Mouse (Mus musculus): ENCODE data around the gene Ces1a.
A peak's percentile ranks its signal among the peaks of the same experiment; 100 is the strongest.

DNA sequence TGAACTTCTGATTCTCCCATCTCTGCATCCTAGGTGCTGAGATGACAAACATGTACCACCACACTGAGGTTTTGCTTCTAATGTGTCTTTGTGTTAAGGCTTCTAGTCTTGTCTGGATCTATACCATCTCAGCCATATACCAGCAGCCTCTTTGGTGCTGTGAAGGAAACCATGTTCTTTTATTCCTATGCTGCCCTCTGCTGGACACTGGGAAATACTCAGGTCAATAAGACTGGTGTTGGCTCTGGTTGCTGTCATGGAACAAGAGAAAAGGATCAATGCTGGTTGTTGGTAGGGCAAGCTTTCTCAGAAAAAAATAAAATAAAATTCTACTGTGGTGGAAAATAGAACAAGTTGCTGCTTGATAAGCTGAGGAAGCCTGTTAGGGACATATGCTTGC, 47.4 kb upstream of the Ces1a start:
- TF ChIP-seq CTCF (IDR thresholded peaks at IDR 0.05; ENCODE audit: low read depth) (peak; percentile 55), EP300 (IDR thresholded peaks at IDR 0.05; ENCODE audit: low read depth) (no peak)
